Mouse (Mus musculus): ENCODE data around the gene Acly. TPM values are rescaled to one million over a fixed set of nuclear protein-coding genes. Genes with fewer than 3 reads are reported as not detected.

Gene Acly
- total and polyA plus RNA-seq, 3 experiments: 213 to 277 (median 246) TPM

DNA sequence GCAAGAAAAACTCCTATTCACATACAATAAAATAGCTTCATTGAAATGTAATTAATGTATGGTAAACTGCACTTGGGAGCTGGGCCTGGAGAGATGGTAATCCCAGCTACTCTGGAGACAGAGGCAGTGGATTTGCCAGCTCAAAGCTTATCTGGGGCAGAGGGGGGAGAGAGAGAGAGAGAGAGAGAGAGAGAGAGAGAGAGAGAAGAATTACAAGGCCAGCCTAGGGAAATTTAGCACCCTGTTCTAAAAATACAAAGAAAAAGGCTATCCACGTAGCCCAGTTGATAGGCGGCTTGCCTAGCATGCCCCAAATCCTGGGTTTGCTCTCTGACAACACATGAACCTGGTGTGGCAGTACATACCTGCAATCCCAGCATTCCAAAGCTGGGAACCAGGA is 13.8 kb upstream of the Acly start:
- TF ChIP-seq ZC3H11A (IDR thresholded peaks at IDR 0.05; ENCODE audit: low read depth, low read length) (no peak), MAFK (IDR thresholded peaks at IDR 0.05; ENCODE audit: insufficient replicate concordance, low read length) (no peak), EP300 (IDR thresholded peaks at IDR 0.05; ENCODE audit: low read length) (no peak), MXI1 (IDR thresholded peaks at IDR 0.05; ENCODE audit: low read depth, low read length) (no peak), SMC3 (IDR thresholded peaks at IDR 0.05; ENCODE audit: low read depth, low read length) (no peak), NELFE (IDR thresholded peaks at IDR 0.05; ENCODE audit: low read depth, low read length) (no peak), HCFC1 (IDR thresholded peaks at IDR 0.05; ENCODE audit: low read depth, low read length) (no peak), KAT2A (IDR thresholded peaks at IDR 0.05; ENCODE audit: insufficient replicate concordance, low read length) (no peak), POLR2A (IDR thresholded peaks at IDR 0.05; ENCODE audit: low read depth, low read length) (no peak), TCF12 (IDR thresholded peaks at IDR 0.05; ENCODE audit: low read depth, low read length) (no peak), POLR2AphosphoS2 (IDR thresholded peaks at IDR 0.05; ENCODE audit: low read depth, low read length) (no peak), BHLHE40 (IDR thresholded peaks at IDR 0.05; ENCODE audit: low read depth, low read length) (no peak), ETS1 (conservative IDR thresholded peaks at IDR 0.05; ENCODE audit: low read depth, low read length) (no peak), CTCF (conservative IDR thresholded peaks at IDR 0.05 in 1 of 2, IDR thresholded peaks at IDR 0.05 in 1 of 2; ENCODE audit: low read depth in 2 of 2, low read length in 2 of 2) (no peak), GABPA (IDR thresholded peaks at IDR 0.05; ENCODE audit: insufficient replicate concordance, low read depth, low read length) (no peak), ZMIZ1 (IDR thresholded peaks at IDR 0.05; ENCODE audit: low read depth, low read length) (no peak)
- dilution Hi-C loops (cut with MboI; ENCODE audit: extremely low pct_ligation_motif_present, extremely low pct_unique_long_range_greater_than_20kb, low sequenced_read_pairs) (no loop called here), in situ Hi-C loops (cut with MboI; ENCODE audit: low pct_ligation_motif_present, low pct_unique_long_range_greater_than_20kb, low sequenced_read_pairs) (no loop called here)
- Histone ChIP-seq H3K27ac (ENCODE audit: insufficient read depth, low read depth) (no peak overlapping the region), H3K4me2 (ENCODE audit: insufficient read depth, low read depth, poor library complexity, severe bottlenecking) (no peak overlapping the region), H3K4me3 (replicated peaks in 1 of 3; ENCODE audit: low read depth in 2 of 3, low read length in 2 of 3, poor library complexity in 1 of 3) (no peak overlapping the region), H3K79me2 (replicated peaks; ENCODE audit: control insufficient read depth, extremely low read depth, insufficient read depth, poor library complexity, severe bottlenecking) (no peaks in the 10 kb centered on the region), H3K4me1 (ENCODE audit: control insufficient read depth in 1 of 2, insufficient read depth in 2 of 2) (peaks cover 19 to 23% of the 10 kb centered on the region in 2 experiments), H3K36me3 (replicated peaks in 1 of 2; ENCODE audit: control insufficient read depth in 1 of 2, insufficient read depth in 1 of 2, low read length in 1 of 2) (no peaks in the 10 kb centered on the region), H3K9ac (ENCODE audit: insufficient read depth, low read depth) (no peak overlapping the region), H3K27me3 (replicated peaks) (peaks cover 21% of the 10 kb centered on the region), H3K9me3 (replicated peaks; ENCODE audit: low read length) (no peaks in the 10 kb centered on the region)
- no peak for DNase-seq (ENCODE audit: extremely low read depth)

DNA sequence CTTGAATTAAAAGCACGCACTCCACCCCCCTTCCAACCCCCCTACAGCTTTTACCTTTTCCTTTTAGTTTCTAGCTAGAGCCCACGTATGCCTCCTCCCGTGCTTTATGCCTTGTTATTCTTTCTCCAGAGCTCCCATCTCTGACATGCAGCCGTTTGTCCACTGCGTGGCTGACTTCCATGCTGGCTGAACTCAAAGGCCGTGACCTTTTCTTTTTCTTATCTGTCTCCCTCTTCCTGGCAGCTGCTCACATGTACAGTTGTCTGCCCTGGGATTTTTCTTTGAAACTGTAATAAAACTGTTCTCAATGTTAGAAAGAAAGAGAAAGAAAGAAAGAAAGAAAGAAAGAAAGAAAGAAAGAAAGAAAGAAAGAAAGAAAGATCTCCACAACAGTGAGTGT is 13.2 kb upstream of the Acly start:
- DNase-seq (ENCODE audit: extremely low read depth): no peak
- Histone ChIP-seq H3K27me3 (replicated peaks) (peaks cover 21% of the 10 kb centered on the region), H3K9ac (ENCODE audit: insufficient read depth, low read depth) (no peak overlapping the region), H3K79me2 (replicated peaks; ENCODE audit: control insufficient read depth, extremely low read depth, insufficient read depth, poor library complexity, severe bottlenecking) (no peaks in the 10 kb centered on the region), H3K4me2 (ENCODE audit: insufficient read depth, low read depth, poor library complexity, severe bottlenecking) (no peak overlapping the region), H3K4me3 (replicated peaks in 1 of 3; ENCODE audit: low read depth in 2 of 3, low read length in 2 of 3, poor library complexity in 1 of 3) (no peak overlapping the region), H3K27ac (ENCODE audit: insufficient read depth, low read depth) (no peak overlapping the region), H3K4me1 (ENCODE audit: control insufficient read depth in 1 of 2, insufficient read depth in 2 of 2) (peaks cover 14 to 18% of the 10 kb centered on the region in 2 experiments), H3K36me3 (replicated peaks in 1 of 2; ENCODE audit: control insufficient read depth in 1 of 2, insufficient read depth in 1 of 2, low read length in 1 of 2) (no peaks in the 10 kb centered on the region), H3K9me3 (replicated peaks; ENCODE audit: low read length) (no peaks in the 10 kb centered on the region)
- in situ Hi-C loops (cut with MboI; ENCODE audit: low pct_ligation_motif_present, low pct_unique_long_range_greater_than_20kb, low sequenced_read_pairs) (no loop called here), dilution Hi-C loops (cut with MboI; ENCODE audit: extremely low pct_ligation_motif_present, extremely low pct_unique_long_range_greater_than_20kb, low sequenced_read_pairs) (no loop called here)
- TF ChIP-seq NRF1 (IDR thresholded peaks at IDR 0.05; ENCODE audit: low read depth, low read length) (no peak), CHD1 (IDR thresholded peaks at IDR 0.05; ENCODE audit: low read depth, low read length) (no peak), EP300 (IDR thresholded peaks at IDR 0.05; ENCODE audit: low read length) (no peak), SMC3 (IDR thresholded peaks at IDR 0.05; ENCODE audit: low read depth, low read length) (no peak), GABPA (IDR thresholded peaks at IDR 0.05; ENCODE audit: insufficient replicate concordance, low read depth, low read length) (no peak), MAX (IDR thresholded peaks at IDR 0.05; ENCODE audit: low read length) (no peak), MYC (IDR thresholded peaks at IDR 0.05; ENCODE audit: low read depth, low read length) (no peak), ETS1 (conservative IDR thresholded peaks at IDR 0.05; ENCODE audit: low read depth, low read length) (no peak), HCFC1 (IDR thresholded peaks at IDR 0.05; ENCODE audit: low read depth, low read length) (no peak), MAFK (IDR thresholded peaks at IDR 0.05; ENCODE audit: insufficient replicate concordance, low read length) (no peak), JUN (IDR thresholded peaks at IDR 0.05; ENCODE audit: insufficient read depth, low read depth, low read length) (no peak), JUND (conservative IDR thresholded peaks at IDR 0.05; ENCODE audit: low read depth, low read length) (no peak), MEF2A (IDR thresholded peaks at IDR 0.05; ENCODE audit: borderline replicate concordance, low read depth, low read length) (no peak), NELFE (IDR thresholded peaks at IDR 0.05; ENCODE audit: low read depth, low read length) (no peak), E2F4 (IDR thresholded peaks at IDR 0.05; ENCODE audit: insufficient replicate concordance, low read depth, low read length) (no peak), POLR2A (IDR thresholded peaks at IDR 0.05; ENCODE audit: low read depth, low read length) (no peak), ZKSCAN1 (IDR thresholded peaks at IDR 0.05; ENCODE audit: borderline replicate concordance, low read depth, low read length) (no peak)

Measured in CH12.LX (cell line).